Mouse (Mus musculus) testis, adult 2 months (tissue): ENCODE measurements at regions not wholly inside any gene's neighbourhood (a gene's known extent, or its start where the extent isn't known, plus 50 kb on each side); places are given as distances from the start of the nearest gene placed in this dataset.

Experiments
- H3K27ac ChIP-seq: fragments of 200-500 bp; 2 replicates; pipeline ENCODE4 v1.5.1; 2012; ENCODE audit warnings: low read depth, low read length; ENCODE audit not compliant: control insufficient read depth, insufficient read depth
- H3K27me3 ChIP-seq: fragments of 200-500 bp; 2 replicates; pipeline ENCODE4 v1.6.1; 2012; ENCODE audit warnings: mild to moderate bottlenecking, low read length, moderate library complexity; ENCODE audit not compliant: control insufficient read depth, insufficient read depth
- H3K36me3 ChIP-seq: fragments of 200-500 bp; 2 replicates; pipeline ENCODE4 v1.6.1; 2012; ENCODE audit warnings: mild to moderate bottlenecking, low read length; ENCODE audit not compliant: control insufficient read depth, insufficient read depth
- H3K4me1 ChIP-seq: fragments of 200-500 bp; 2 replicates; pipeline ENCODE4 v1.6.1; 2012; ENCODE audit warnings: low read length; ENCODE audit not compliant: control insufficient read depth, insufficient read depth
- H3K4me3 ChIP-seq: fragments of 200-500 bp; 2 replicates; pipeline ENCODE4 v1.5.1; 2012; ENCODE audit warnings: low read depth, mild to moderate bottlenecking, low read length, moderate library complexity, mixed read lengths; ENCODE audit not compliant: control insufficient read depth
- CTCF ChIP-seq: fragments of 200-500 bp; IDR thresholded peaks from 2 replicates; pipeline ENCODE4 v1.5.1; 2012; ENCODE audit warnings: low read depth, mild to moderate bottlenecking, inconsistent platforms, low read length, moderate library complexity; ENCODE audit not compliant: control insufficient read depth, insufficient read depth, insufficient replicate concordance
- POLR2A ChIP-seq: fragments of 200-500 bp; IDR thresholded peaks from 2 replicates; pipeline ENCODE4 v1.6.1; 2012; ENCODE audit warnings: low read depth, mild to moderate bottlenecking, inconsistent platforms, low read length, moderate library complexity; ENCODE audit not compliant: control insufficient read depth

DNA sequence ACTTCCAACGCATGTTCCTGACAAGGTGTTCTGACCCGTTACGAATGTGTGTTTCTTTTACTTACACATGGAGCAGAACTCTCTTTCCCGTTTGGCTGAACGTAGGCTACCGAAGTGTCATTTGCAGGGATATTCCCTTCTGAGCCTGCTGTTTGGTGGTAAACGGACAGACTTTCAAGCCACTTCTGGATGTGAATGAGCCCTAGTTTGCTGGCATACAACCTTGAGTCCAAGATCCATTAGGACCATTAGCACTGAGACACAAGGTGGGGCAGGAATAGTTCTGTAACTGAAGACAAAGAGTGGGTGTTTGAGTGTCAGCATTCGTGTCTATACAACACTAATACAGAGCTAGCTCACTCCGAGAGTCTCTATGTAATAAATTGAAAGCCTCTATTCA lies 113.3 kb upstream of the Rmdn2 start:
- TF ChIP-seq POLR2A, result no peak
- TF ChIP-seq CTCF, result no peak
- H3K4me1 ChIP-seq, result no peaks in the 10 kb centered on the region
- H3K4me3 ChIP-seq, result no peak overlapping the region
- H3K27me3 ChIP-seq, result no peaks in the 10 kb centered on the region
- no peak overlapping the region for H3K27ac ChIP-seq
- no peaks in the 10 kb centered on the region for H3K36me3 ChIP-seq

DNA sequence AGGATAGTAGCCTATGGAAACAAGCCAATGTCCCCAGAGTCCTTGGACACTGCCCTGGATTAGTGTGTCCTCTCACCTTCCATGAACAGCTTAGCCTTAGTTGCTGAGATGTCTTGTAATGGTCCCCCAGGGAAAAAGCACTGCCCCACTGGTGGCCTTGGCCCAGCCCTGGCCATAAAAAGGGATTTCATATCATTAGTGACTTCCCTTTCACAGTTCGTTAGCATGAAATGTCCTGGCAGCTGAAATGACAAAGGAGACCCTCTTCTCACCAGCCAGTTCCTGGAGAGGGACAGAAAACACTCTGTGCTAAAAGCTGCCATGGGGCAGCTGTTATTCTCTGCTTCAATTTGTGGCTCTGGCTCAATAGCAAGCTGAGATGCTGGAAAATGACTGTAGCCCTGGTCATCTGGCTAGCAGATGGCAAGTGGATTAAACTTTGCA lies 110.6 kb upstream of the Rmdn2 start:
- no peak overlapping the region for H3K27ac ChIP-seq
- no peaks in the 10 kb centered on the region for H3K36me3 ChIP-seq
- no peaks in the 10 kb centered on the region for H3K27me3 ChIP-seq
- H3K4me3 ChIP-seq, result no peak overlapping the region
- TF ChIP-seq POLR2A (no peak), CTCF (no peak)
- no peaks in the 10 kb centered on the region for H3K4me1 ChIP-seq

DNA sequence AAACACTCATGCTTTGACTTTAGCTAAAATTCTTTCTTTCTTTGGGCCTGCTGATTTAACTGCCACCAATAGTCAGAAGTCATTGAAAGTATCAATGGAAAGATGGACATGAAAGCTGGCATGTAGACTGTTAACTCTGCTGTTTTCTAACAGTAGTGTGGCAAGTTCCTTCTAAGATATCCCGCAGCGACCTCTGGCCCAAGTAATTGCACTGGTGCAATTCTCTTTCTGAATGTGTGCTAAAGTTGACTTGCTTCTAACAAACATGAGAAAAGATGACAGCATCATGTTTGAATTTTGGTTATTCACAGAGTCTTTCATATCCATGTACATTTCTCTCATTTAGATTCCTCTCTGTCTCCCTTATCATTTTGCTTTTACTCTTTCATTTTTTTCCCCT lies 109.7 kb upstream of the Rmdn2 start:
- TF ChIP-seq POLR2A (no peak), CTCF (no peak)
- H3K27ac ChIP-seq, result no peak overlapping the region
- H3K4me3 ChIP-seq, result no peak overlapping the region
- H3K27me3 ChIP-seq, result no peaks in the 10 kb centered on the region
- H3K4me1 ChIP-seq, result no peaks in the 10 kb centered on the region
- no peaks in the 10 kb centered on the region for H3K36me3 ChIP-seq

DNA sequence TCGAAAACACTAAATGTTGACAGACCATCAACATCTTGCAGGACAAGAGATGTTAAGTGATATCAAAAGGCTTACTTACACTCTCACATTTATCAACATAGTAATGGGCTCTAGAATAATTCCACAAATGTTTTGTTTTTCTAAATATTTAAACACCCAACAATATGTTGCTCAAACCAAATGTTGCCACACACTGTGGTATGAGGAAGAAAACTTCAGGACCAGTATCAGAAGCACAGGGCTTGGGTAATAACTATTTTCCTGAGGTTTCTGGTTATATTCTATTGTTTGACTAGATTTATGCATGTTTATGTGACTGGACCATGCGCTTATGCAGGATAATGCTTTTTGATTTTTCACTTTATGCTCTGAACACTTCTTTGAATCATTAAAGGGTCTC lies 108.6 kb upstream of the Rmdn2 start:
- no peak overlapping the region for H3K27ac ChIP-seq
- H3K36me3 ChIP-seq, result no peaks in the 10 kb centered on the region
- no peaks in the 10 kb centered on the region for H3K27me3 ChIP-seq
- H3K4me1 ChIP-seq, result no peaks in the 10 kb centered on the region
- no peak for TF ChIP-seq CTCF
- TF ChIP-seq POLR2A, result no peak
- no peak overlapping the region for H3K4me3 ChIP-seq

DNA sequence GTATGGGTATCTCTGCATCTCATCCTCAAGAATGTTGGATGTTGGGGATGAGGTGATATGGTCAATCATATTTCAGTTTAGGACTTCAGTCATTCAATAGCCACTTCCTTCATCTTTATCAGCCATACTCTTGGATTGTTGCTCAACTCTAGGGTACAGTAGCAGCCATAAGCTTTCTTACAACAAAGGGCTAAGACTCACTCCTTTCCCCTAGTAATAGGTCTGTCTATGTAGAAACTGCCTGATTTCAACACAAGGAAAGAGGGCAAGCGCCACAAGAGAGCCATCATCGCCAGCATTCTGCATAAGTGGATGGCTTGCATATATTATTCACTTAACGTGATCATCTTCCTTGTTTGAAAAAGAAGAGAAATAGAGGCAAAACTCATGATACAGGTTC lies 107.5 kb upstream of the Rmdn2 start:
- TF ChIP-seq POLR2A (no peak), CTCF (no peak)
- H3K4me1 ChIP-seq, result no peaks in the 10 kb centered on the region
- no peak overlapping the region for H3K4me3 ChIP-seq
- H3K36me3 ChIP-seq, result no peaks in the 10 kb centered on the region
- no peaks in the 10 kb centered on the region for H3K27me3 ChIP-seq
- H3K27ac ChIP-seq, result no peak overlapping the region

DNA sequence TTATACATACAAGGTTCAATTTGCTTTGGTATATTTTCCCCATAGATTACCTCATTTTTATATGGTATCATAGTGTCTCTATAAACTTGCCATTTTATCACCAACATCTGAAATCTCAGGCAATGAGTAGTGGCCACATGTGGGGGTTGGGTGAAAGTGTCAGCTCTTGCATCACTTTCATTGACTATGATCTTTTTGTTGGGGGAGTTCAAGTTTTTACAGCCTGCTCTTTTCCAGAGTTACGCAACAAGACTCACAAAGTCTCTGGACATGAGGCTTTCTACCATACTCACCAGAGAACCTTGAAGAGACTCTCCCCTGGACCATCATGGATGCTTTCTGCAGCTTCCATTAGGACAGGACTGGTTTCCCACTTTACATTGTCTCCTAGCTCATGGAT lies 106.1 kb upstream of the Rmdn2 start:
- Histone ChIP-seq H3K4me1 (no peaks in the 10 kb centered on the region), H3K4me3 (no peak overlapping the region), H3K36me3 (no peaks in the 10 kb centered on the region), H3K27ac (no peak overlapping the region), H3K27me3 (no peaks in the 10 kb centered on the region)
- TF ChIP-seq POLR2A (no peak), CTCF (no peak)

DNA sequence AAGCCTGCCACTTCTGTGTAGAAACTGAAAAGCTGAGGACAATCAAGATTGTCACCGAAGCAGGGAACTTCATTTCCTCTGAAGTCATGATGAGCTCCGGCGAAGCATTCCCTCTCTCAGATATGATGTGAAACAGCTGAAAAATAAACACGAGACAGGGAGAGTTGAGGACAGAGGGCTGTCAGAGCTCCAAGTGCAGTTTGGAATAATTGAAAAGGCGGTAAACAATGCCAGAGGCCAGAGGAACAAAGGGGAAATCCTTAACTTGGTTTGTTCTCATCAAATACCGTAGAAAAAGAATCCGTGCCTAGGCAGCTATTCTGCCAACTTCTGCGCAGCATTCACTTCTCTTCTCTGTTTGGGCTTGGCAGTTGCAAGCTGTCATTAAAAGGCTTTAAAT lies 102.4 kb upstream of the Rmdn2 start:
- TF ChIP-seq POLR2A (no peak), CTCF (no peak)
- H3K27ac ChIP-seq, result no peak overlapping the region
- no peaks in the 10 kb centered on the region for H3K36me3 ChIP-seq
- H3K4me3 ChIP-seq, result no peak overlapping the region
- H3K4me1 ChIP-seq, result no peaks in the 10 kb centered on the region
- H3K27me3 ChIP-seq, result no peaks in the 10 kb centered on the region

DNA sequence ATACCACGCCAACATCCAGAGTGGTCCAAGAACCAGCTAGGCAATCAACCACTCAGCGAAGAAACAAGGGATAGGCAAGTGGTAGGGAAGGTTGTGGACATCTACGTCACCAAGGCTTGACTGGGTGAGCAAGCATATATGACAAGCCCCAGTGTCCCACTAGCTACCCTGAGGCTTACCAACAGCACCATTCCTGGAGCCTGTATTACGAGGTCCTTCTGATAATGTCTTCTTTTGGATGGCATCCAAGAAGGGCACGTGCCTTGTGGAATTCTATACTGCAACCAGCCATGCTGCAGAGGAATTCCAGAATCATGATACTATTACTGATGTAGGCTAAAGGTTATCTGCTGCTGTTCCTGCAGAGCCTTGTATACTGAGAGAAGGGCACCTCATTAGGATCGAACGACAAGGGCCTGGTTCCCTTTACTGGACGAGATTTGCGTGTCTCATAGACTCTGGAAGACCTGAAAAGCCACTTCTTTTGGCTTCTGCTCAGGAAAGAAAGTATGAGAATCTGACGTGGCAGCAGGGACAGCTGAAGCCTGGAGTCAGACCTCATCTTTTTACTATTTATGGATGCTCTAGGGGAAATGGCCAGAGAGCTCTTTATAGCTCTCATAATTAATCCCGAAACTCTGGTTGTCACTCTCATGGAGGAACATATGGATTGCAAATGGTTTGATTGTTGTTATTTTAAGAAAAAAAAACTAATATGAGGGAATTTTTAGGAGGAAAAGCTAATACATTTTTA lies 101.5 kb upstream of the Rmdn2 start:
- Histone ChIP-seq H3K36me3 (no peaks in the 10 kb centered on the region), H3K27me3 (no peaks in the 10 kb centered on the region), H3K27ac (no peak overlapping the region), H3K4me3 (no peak overlapping the region), H3K4me1 (no peaks in the 10 kb centered on the region)
- no peak for TF ChIP-seq POLR2A
